Mouse (Mus musculus) forebrain, postnatal 0 days (tissue): ENCODE data around the gene Sorcs2. TPM values are rescaled to one million over a fixed set of nuclear protein-coding genes. Genes with fewer than 3 reads are reported as not detected.
A peak's percentile ranks its signal among the peaks of the same experiment; 100 is the strongest.

Source experiments
- ATAC-seq: fragments of 200-750 bp; cut with Nextera tagmentation; 2 replicates; pipeline ENCODE4 v1.8.0; 2017; ENCODE audit warnings: mild to moderate bottlenecking, moderate library complexity
- DNase-seq: peaks from one replicate; pipeline ENCODE4 v3.0.0-alpha.2; 2015
- H3K27ac ChIP-seq: fragments of 300-500 bp; sonication (generic); 2 replicates; pipeline ENCODE4 v1.5.1; 2014; ENCODE audit warnings: low read depth, mild to moderate bottlenecking, antibody characterized with exemption, low read length, moderate library complexity, mixed read lengths
- H3K27me3 ChIP-seq: fragments of 300-500 bp; sonication (generic); 2 replicates; pipeline ENCODE4 v1.6.1; 2014; ENCODE audit warnings: mild to moderate bottlenecking, low read length, mixed read lengths; ENCODE audit not compliant: insufficient read depth
- H3K36me3 ChIP-seq: fragments of 300-500 bp; sonication (generic); 2 replicates; pipeline ENCODE4 v1.6.1; 2014; ENCODE audit warnings: mild to moderate bottlenecking, moderate library complexity; ENCODE audit not compliant: insufficient read depth
- H3K4me1 ChIP-seq: fragments of 300-500 bp; sonication (generic); 2 replicates; pipeline ENCODE4 v1.6.1; 2014; ENCODE audit warnings: antibody characterized with exemption; ENCODE audit not compliant: insufficient read depth
- H3K4me2 ChIP-seq: fragments of 300-500 bp; sonication (generic); 2 replicates; pipeline ENCODE4 v1.6.1; 2014; ENCODE audit warnings: low read depth, mild to moderate bottlenecking, moderate library complexity
- H3K4me3 ChIP-seq: fragments of 300-500 bp; sonication (generic); 2 replicates; pipeline ENCODE4 v1.5.1; 2014; ENCODE audit warnings: low read depth, low read length, mixed read lengths
- H3K9ac ChIP-seq: fragments of 300-500 bp; sonication (generic); 2 replicates; pipeline ENCODE4 v1.6.1; 2014; ENCODE audit warnings: mild to moderate bottlenecking
- H3K9me3 ChIP-seq: fragments of 300-500 bp; sonication (generic); 2 replicates; pipeline ENCODE4 v1.6.1; 2016; ENCODE audit warnings: low read length
- CTCF ChIP-seq: sonication (generic); IDR thresholded peaks from 2 replicates; pipeline ENCODE4 v1.5.1; 2016; ENCODE audit warnings: antibody characterized with exemption, control low read depth, low read depth
- WGBS: fragments of 180-500 bp; shearing (Covaris S2); extraction: QIAGEN DNeasy Blood & Tissue Kit; methylation state at CpG from one replicate; pipeline ENCODE4 v1.1.7; 2014; 5-methylcytosine and 5-hydroxymethylcytosine counted together
- polyA plus RNA-seq: library from polyadenylated mRNA; unstranded; fragments of >200 nt; fragmentation: Nextera tagmentation; extraction: Ambion mirVana; gene quantifications from 2 replicates; pipeline ENCODE4 v1.2.1, GENCODE M21; 2015
- total RNA-seq: library from RNA; depleted of rRNA; stranded (reverse); fragments of >200 nt; gene quantifications from 2 replicates; pipeline ENCODE4 v1.2.3, GENCODE M21; 2014; rRNA removed

Sorcs2 gene
- total RNA-seq = 20.0 and 29.8 TPM in 2 replicates
- polyA plus RNA-seq = 5.3 and 10.0 TPM in 2 replicates

DNA sequence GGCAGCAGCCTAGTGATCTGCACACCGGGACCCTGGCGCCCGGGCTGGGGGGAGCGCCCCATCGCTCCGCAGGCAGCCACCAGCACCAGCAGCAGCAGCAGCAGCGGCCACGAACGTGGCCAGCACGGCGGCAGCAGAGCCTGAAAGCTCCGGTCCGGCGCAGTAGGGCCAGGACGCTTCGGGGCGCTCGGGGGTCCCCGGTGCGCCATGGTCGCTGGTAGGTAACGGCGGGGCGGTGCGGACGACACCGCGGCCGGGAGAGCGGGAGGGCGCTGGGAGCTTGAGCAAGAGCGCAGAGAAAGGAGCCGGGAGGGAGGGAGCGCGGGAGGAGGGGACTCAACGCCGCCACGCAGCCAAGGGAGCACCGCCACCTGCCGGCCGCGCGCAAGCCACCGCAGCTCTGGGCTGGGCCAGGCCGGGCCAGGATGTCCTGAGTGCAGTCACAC lies at the start of gene Sorcs2:
TSS of gene Sorcs2 (minus strand) at position 303 of the 446 bp plus-strand sequence.
- DNase-seq (peak; percentile 91), ATAC-seq (peak; percentile 92)
- 1% methylated on average over 42 of the region's 45 CpGs for WGBS
- peaks cover 3% of the 10 kb centered on the region; the same call in 1 of the 2 replicates for H3K27me3 ChIP-seq
- no peak within 1 kb of the TSS for H3K27ac ChIP-seq
- H3K36me3 ChIP-seq = no peaks in the 10 kb centered on the region
- peak within 1 kb of the TSS; percentile 100 for H3K4me2 ChIP-seq
- no peaks in the 10 kb centered on the region for H3K9me3 ChIP-seq
- peak within 1 kb of the TSS; percentile 75 for H3K4me3 ChIP-seq
- peaks cover 17% of the 10 kb centered on the region; the same call in 1 of the 2 replicates for H3K4me1 ChIP-seq
- peak within 1 kb of the TSS; percentile 87 for H3K9ac ChIP-seq
- peak; percentile 94 for TF ChIP-seq CTCF

DNA sequence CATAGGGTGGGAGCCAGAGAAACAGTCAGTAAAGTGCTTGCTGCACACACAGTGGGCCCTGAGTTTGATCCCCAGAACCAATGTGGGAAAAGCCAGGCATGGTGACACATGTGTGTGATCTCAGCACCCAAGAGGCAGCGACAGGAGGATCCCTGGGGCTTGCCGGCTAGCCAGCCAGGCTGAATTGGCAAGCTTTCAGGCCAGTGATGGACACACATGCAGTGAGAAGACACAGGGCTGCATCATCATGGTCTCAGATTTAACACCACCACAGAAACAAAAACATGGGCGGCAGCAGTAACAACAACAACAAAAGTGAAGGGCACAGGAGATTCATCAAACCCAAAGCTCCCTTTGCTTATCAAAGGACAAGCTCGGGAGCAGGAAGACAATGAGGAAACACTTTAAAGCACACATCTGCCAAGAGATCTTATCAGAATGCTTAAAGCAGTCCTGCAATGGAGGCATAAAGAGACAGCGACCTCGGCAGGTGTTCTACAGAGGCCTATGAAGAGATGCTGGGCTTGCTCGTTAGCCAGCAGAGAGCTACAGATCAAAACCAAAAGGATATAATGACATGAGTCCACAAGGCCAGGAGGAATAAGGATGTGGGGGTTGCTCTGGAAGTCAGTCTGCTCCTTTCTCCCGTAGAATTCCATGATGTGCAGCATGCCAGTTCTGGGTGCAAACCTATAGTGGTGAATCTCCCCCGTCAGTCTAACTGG lies 48.4 kb upstream of the Sorcs2 start:
- 33% methylated on average over 9 of the region's 9 CpGs for WGBS
- H3K4me2 ChIP-seq = no peak overlapping the region
- DNase-seq = no peak
- no peak overlapping the region for H3K4me3 ChIP-seq
- H3K9ac ChIP-seq = no peak overlapping the region
- ATAC-seq = no peak
- TF ChIP-seq CTCF = no peak
- no peaks in the 10 kb centered on the region for H3K36me3 ChIP-seq
- no peaks in the 10 kb centered on the region for H3K9me3 ChIP-seq
- 0 out of 2 replicates have a peak, but pooled peaks cover 3% of the 10 kb centered on the region for H3K4me1 ChIP-seq
- no peak overlapping the region for H3K27ac ChIP-seq
- H3K27me3 ChIP-seq = no peaks in the 10 kb centered on the region

DNA sequence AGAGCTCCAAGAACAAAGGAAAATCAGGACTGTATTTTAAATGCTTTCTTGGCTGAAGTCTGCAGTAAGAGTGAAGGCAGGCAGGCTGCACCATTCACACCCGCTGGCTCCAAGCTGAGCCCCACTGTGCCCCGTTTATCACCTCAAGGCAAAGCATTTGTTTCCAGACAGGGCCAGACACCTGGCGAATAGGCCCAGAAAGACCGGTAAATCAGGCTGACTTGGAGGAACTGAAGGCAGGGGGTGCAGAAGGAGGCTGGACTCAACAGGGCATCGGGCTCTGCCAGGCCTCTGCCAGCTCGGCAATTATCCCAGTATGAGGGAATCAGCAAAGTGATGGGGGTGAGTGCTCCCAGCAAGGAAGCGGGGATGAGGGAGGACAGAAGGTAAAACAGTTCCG lies 47.1 kb upstream of the Sorcs2 start:
- no peak for TF ChIP-seq CTCF
- WGBS = 25% methylated on average over 8 of the region's 8 CpGs
- Histone ChIP-seq H3K4me2 (no peak overlapping the region), H3K36me3 (no peaks in the 10 kb centered on the region), H3K4me1 (0 out of 2 replicates have a peak, but pooled peaks cover 3% of the 10 kb centered on the region), H3K9me3 (no peaks in the 10 kb centered on the region), H3K27ac (no peak overlapping the region), H3K9ac (0 out of 2 replicates have a peak overlapping the region, but pooled peaks have one; percentile 10), H3K4me3 (no peak overlapping the region), H3K27me3 (no peaks in the 10 kb centered on the region)
- DNase-seq (peak; percentile 18), ATAC-seq (peak; percentile 57; the same call in 1 of the 2 replicates)

DNA sequence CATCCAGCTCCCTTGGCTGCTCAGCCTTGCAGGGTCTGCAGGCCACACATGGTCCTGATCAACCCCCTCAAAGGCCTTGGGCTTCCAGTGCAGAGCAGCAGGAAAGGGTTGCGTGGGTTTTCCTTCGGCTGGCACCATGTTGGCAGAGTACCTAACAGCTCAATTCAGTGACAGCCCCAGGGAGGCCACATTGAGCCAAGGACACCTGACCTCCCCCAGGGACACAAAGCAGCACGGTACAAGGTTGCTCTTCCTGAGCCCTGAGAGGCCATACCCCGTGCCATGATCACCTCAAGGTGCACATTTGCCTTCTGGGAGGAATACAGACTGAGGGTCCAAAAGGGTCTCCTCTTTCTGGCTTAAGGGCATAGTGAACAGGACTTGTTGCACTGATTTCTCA lies 46.7 kb upstream of the Sorcs2 start:
- Histone ChIP-seq H3K4me3 (no peak overlapping the region), H3K9me3 (no peaks in the 10 kb centered on the region), H3K27me3 (no peaks in the 10 kb centered on the region), H3K4me1 (0 out of 2 replicates have a peak, but pooled peaks cover 3% of the 10 kb centered on the region), H3K4me2 (no peak overlapping the region), H3K27ac (no peak overlapping the region), H3K9ac (no peak overlapping the region), H3K36me3 (no peaks in the 10 kb centered on the region)
- no peak for ATAC-seq
- 47% methylated on average over 4 of the region's 4 CpGs for WGBS
- TF ChIP-seq CTCF = no peak
- no peak for DNase-seq

DNA sequence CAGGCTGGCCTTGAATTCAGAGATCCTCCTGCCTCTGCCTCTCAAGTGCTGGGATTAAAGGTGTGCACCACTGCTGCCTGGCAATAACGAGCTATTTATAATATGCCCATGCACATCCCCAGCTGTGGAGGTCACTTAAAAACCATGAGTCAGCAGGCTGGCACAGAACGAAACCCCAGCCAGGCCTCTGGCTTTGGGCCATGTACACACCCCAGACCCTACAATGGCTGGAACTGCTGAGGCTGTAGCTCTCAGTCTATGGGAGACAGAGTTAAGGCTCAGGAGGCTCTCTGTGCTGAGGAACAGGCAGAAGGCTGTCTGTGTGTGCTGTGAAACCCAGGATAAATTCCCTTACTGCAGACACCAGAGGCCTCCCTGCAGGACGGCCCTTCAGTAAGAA lies 42.8 kb upstream of the Sorcs2 start:
- H3K27ac ChIP-seq = no peak overlapping the region
- H3K4me2 ChIP-seq = no peak overlapping the region
- WGBS = 58% methylated on average over 3 of the region's 3 CpGs
- H3K9me3 ChIP-seq = no peaks in the 10 kb centered on the region
- ATAC-seq (no peak), DNase-seq (no peak)
- H3K36me3 ChIP-seq = no peaks in the 10 kb centered on the region
- TF ChIP-seq CTCF = no peak
- no peak overlapping the region for H3K4me3 ChIP-seq
- 0 out of 2 replicates have a peak, but pooled peaks cover 3% of the 10 kb centered on the region for H3K4me1 ChIP-seq
- H3K27me3 ChIP-seq = no peaks in the 10 kb centered on the region
- no peak overlapping the region for H3K9ac ChIP-seq

DNA sequence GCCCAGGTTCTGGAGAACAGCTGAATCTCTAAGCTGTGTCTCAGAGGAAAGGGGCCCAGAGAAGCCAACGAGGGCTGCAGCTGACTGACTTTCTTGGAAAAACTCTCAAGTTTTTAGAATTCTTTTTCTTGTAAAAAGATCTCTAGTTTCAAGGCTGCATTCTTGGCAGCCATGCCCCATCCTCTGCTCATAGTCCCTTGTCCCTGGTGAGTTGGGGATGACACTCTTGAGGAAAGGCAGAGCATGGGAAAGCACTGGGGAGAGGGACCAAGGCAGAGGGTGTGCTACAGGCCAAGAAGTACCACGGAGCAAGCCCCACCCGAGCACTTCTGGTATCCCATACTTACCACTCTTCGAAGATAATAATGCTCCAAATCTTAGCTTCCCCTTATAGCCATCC lies 38.9 kb upstream of the Sorcs2 start:
- TF ChIP-seq CTCF = no peak
- H3K4me3 ChIP-seq = no peak overlapping the region
- no peak overlapping the region for H3K9ac ChIP-seq
- no peak overlapping the region for H3K4me2 ChIP-seq
- peaks cover 5% of the 10 kb centered on the region; the same call in 1 of the 2 replicates for H3K4me1 ChIP-seq
- ATAC-seq (no peak), DNase-seq (no peak)
- H3K36me3 ChIP-seq = no peaks in the 10 kb centered on the region
- no peak overlapping the region for H3K27ac ChIP-seq
- H3K9me3 ChIP-seq = no peaks in the 10 kb centered on the region
- WGBS = 79% methylated on average over 4 of the region's 4 CpGs
- no peaks in the 10 kb centered on the region for H3K27me3 ChIP-seq

DNA sequence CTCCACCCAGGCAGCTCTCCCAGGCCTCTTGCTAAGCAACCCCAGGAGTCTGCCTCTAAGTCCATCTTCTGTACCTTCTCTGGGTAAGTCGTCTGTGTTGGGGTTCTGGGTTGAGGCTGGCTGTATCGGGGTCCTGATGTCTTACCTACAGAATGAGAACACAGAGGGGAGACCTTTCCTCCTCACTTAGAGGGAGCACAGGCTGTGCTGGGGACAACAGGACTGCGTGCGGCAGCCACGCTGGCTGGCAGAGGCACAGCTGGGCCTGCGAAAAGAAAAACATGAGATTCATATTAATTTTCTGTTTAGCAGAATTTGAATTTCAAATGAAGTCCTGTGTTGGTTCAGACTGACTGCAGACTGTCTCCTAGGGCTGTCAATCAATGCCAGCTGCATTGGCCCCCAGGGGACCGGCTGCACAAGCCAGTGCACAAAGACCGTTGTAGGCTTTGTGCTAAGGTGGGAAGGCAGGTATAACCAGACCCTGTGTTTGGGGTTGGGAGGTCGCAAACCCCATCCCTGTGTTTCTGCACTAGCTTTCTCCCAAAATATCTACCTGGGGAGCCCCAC lies 36.5 kb upstream of the Sorcs2 start:
- Histone ChIP-seq H3K4me2 (no peak overlapping the region), H3K27me3 (no peaks in the 10 kb centered on the region), H3K36me3 (no peaks in the 10 kb centered on the region), H3K9me3 (no peaks in the 10 kb centered on the region), H3K27ac (0 out of 2 replicates have a peak overlapping the region, but pooled peaks have one; percentile 10), H3K9ac (no peak overlapping the region), H3K4me1 (peaks cover 5% of the 10 kb centered on the region; the same call in 1 of the 2 replicates), H3K4me3 (no peak overlapping the region)
- DNase-seq = peak; percentile 41
- 43% methylated on average over 9 of the region's 9 CpGs for WGBS
- peak; percentile 78 for ATAC-seq
- TF ChIP-seq CTCF = no peak
